Mouse (Mus musculus) cerebellum, adult 2 months (tissue): ENCODE results near the gene A530016L24Rik.

Source experiments
- CTCF ChIP-seq: fragments of 200-500 bp; IDR thresholded peaks from 2 replicates; pipeline ENCODE4 v1.5.1; 2011; ENCODE audit warnings: low read depth, mild to moderate bottlenecking, control low read depth, low read length, moderate library complexity, borderline replicate concordance; ENCODE audit not compliant: insufficient read depth
- POLR2A ChIP-seq: fragments of 200-500 bp; IDR thresholded peaks from 2 replicates; pipeline ENCODE4 v1.6.1; 2011; ENCODE audit warnings: low read length, control low read depth, borderline replicate concordance; ENCODE audit not compliant: insufficient read depth

DNA sequence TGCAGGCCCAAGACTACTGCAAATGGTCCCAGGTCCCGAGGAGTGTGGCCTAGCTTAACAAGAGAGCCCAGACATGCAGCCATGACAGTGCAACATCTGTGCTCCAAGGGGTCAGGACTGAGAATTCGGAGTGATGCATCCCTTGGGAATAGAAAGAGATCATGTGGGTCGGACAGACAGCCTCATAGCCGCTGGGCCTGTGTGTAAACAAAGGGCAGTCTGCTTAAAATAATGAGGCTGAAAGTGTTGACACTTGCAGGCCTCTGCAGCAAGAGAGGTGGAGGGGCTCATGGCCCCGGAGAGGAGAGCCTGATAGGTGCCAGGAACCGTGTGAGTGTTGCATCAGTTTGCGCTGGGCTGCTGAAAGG lies 21.1 kb downstream of the A530016L24Rik start:
- TF ChIP-seq CTCF: no peak
- TF ChIP-seq POLR2A: no peak
